Mouse (Mus musculus): ENCODE data around the gene Ppat. TPM values are rescaled to one million over a fixed set of nuclear protein-coding genes. Genes with fewer than 3 reads are reported as not detected.

The Ppat gene
- polyA plus RNA-seq (2014; fragmentation: Nextera tagmentation; extraction: Ambion mirVana), result 23.1 and 26.5 TPM in 2 replicates

GRCm38 (mm10) chr5:76951106-76952027 is at the start of gene Ppat, which contains the start of gene Paics:
Gene Ppat (minus strand): TSS chr5:76951578.
Gene Paics (plus strand): TSS chr5:76951307.
- under 1% methylated on average over 64 of the region's 81 CpGs for WGBS
- H3K27ac ChIP-seq (replicated peaks; ENCODE audit: low read depth, low read length), result peak within 1 kb of the TSS; percentile 83
- no peaks in the 10 kb centered on the region for H3K27me3 ChIP-seq (replicated peaks; ENCODE audit: control insufficient read depth, insufficient read depth, low read length)
- peak; percentile 99 for DNase-seq (ENCODE audit: low spot score)
- H3K4me2 ChIP-seq (ENCODE audit: low read depth, low read length), result peak within 1 kb of the TSS; percentile 79
- no peaks in the 10 kb centered on the region for H3K9me3 ChIP-seq (ENCODE audit: control insufficient read depth, low read length)
- peaks cover 17% of the 10 kb centered on the region for H3K4me1 ChIP-seq (ENCODE audit: control insufficient read depth, insufficient read depth, low read length)
- H3K36me3 ChIP-seq (ENCODE audit: control insufficient read depth, insufficient read depth, low read length), result peaks cover 1% of the 10 kb centered on the region
- peak; percentile 97 for ATAC-seq (ENCODE audit: low read depth)
- peak within 1 kb of the TSS; percentile 76 for H3K9ac ChIP-seq (ENCODE audit: low read depth, low read length)
- H3K4me3 ChIP-seq (ENCODE audit: low read depth, low read length), result peak within 1 kb of the TSS; percentile 80

GRCm38 (mm10) chr5:76998416-76998815 is 47.0 kb upstream of the Ppat start:
- Histone ChIP-seq H3K9ac (ENCODE audit: low read depth, low read length) (no peak overlapping the region), H3K4me1 (ENCODE audit: control insufficient read depth, insufficient read depth, low read length) (no peaks in the 10 kb centered on the region; the same call in 1 of the 2 replicates), H3K27ac (replicated peaks; ENCODE audit: low read depth, low read length) (no peak overlapping the region), H3K4me3 (ENCODE audit: low read depth, low read length) (no peak overlapping the region), H3K9me3 (ENCODE audit: control insufficient read depth, low read length) (no peaks in the 10 kb centered on the region), H3K4me2 (ENCODE audit: low read depth, low read length) (no peak overlapping the region), H3K27me3 (replicated peaks; ENCODE audit: control insufficient read depth, insufficient read depth, low read length) (no peaks in the 10 kb centered on the region), H3K36me3 (ENCODE audit: control insufficient read depth, insufficient read depth, low read length) (peaks cover 72% of the 10 kb centered on the region)
- 50% methylated on average over 5 of the region's 5 CpGs for WGBS
- no peak for ATAC-seq (ENCODE audit: low read depth)
- DNase-seq (ENCODE audit: low spot score), result peak; percentile 75

- peaks cover 93% of the 10 kb centered on the region for H3K36me3 ChIP-seq (ENCODE audit: control insufficient read depth, insufficient read depth, low read length)
- no peak overlapping the region for H3K4me2 ChIP-seq (ENCODE audit: low read depth, low read length)
- H3K4me1 ChIP-seq (ENCODE audit: control insufficient read depth, insufficient read depth, low read length), result no peaks in the 10 kb centered on the region
- no peak overlapping the region for H3K9ac ChIP-seq (ENCODE audit: low read depth, low read length)
- no peaks in the 10 kb centered on the region for H3K9me3 ChIP-seq (ENCODE audit: control insufficient read depth, low read length)
- no peaks in the 10 kb centered on the region for H3K27me3 ChIP-seq (replicated peaks; ENCODE audit: control insufficient read depth, insufficient read depth, low read length)
- ATAC-seq (ENCODE audit: low read depth) (no peak), DNase-seq (ENCODE audit: low spot score) (no peak)
- H3K4me3 ChIP-seq (ENCODE audit: low read depth, low read length), result no peak overlapping the region
- no peak overlapping the region for H3K27ac ChIP-seq (replicated peaks; ENCODE audit: low read depth, low read length)
- WGBS, result 94% methylated on average over 5 of the region's 5 CpGs
Observed at GRCm38 (mm10) chr5:76993174-76993814, 41.9 kb upstream of the Ppat start.

- H3K27me3 ChIP-seq (replicated peaks; ENCODE audit: control insufficient read depth, insufficient read depth, low read length), result no peaks in the 10 kb centered on the region
- no peak overlapping the region for H3K27ac ChIP-seq (replicated peaks; ENCODE audit: low read depth, low read length)
- DNase-seq (ENCODE audit: low spot score), result no peak
- no peaks in the 10 kb centered on the region for H3K4me1 ChIP-seq (ENCODE audit: control insufficient read depth, insufficient read depth, low read length)
- no peak overlapping the region for H3K4me2 ChIP-seq (ENCODE audit: low read depth, low read length)
- WGBS, result 92% methylated on average over 3 of the region's 3 CpGs
- H3K4me3 ChIP-seq (ENCODE audit: low read depth, low read length), result no peak overlapping the region
- ATAC-seq (ENCODE audit: low read depth), result no peak
- H3K9ac ChIP-seq (ENCODE audit: low read depth, low read length), result no peak overlapping the region
- peaks cover 94% of the 10 kb centered on the region for H3K36me3 ChIP-seq (ENCODE audit: control insufficient read depth, insufficient read depth, low read length)
- no peaks in the 10 kb centered on the region for H3K9me3 ChIP-seq (ENCODE audit: control insufficient read depth, low read length)
Observed at GRCm38 (mm10) chr5:76990789-76991188, 39.4 kb upstream of the Ppat start.

- Histone ChIP-seq H3K4me1 (ENCODE audit: control insufficient read depth, insufficient read depth, low read length) (no peaks in the 10 kb centered on the region), H3K9me3 (ENCODE audit: control insufficient read depth, low read length) (no peaks in the 10 kb centered on the region), H3K4me3 (ENCODE audit: low read depth, low read length) (no peak overlapping the region), H3K9ac (ENCODE audit: low read depth, low read length) (no peak overlapping the region), H3K27ac (replicated peaks; ENCODE audit: low read depth, low read length) (no peak overlapping the region), H3K4me2 (ENCODE audit: low read depth, low read length) (no peak overlapping the region), H3K27me3 (replicated peaks; ENCODE audit: control insufficient read depth, insufficient read depth, low read length) (no peaks in the 10 kb centered on the region), H3K36me3 (ENCODE audit: control insufficient read depth, insufficient read depth, low read length) (peaks cover 92% of the 10 kb centered on the region)
- WGBS, result 95% methylated on average over 11 of the region's 11 CpGs
- no peak for ATAC-seq (ENCODE audit: low read depth)
- no peak for DNase-seq (ENCODE audit: low spot score)
Observed at GRCm38 (mm10) chr5:76984015-76984414, 32.6 kb upstream of the Ppat start.

GRCm38 (mm10) chr5:76975736-76976135 is 24.4 kb upstream of the Ppat start:
- ATAC-seq (ENCODE audit: low read depth), result no peak
- no peak for DNase-seq (ENCODE audit: low spot score)
- Histone ChIP-seq H3K36me3 (ENCODE audit: control insufficient read depth, insufficient read depth, low read length) (peaks cover 38% of the 10 kb centered on the region), H3K27ac (replicated peaks; ENCODE audit: low read depth, low read length) (no peak overlapping the region), H3K4me3 (ENCODE audit: low read depth, low read length) (peak overlapping the region; percentile 89), H3K27me3 (replicated peaks; ENCODE audit: control insufficient read depth, insufficient read depth, low read length) (no peaks in the 10 kb centered on the region), H3K9ac (ENCODE audit: low read depth, low read length) (peak overlapping the region; percentile 91; the same call in 1 of the 2 replicates), H3K4me1 (ENCODE audit: control insufficient read depth, insufficient read depth, low read length) (peaks cover 5% of the 10 kb centered on the region), H3K9me3 (ENCODE audit: control insufficient read depth, low read length) (no peaks in the 10 kb centered on the region), H3K4me2 (ENCODE audit: low read depth, low read length) (peak overlapping the region; percentile 73)
- 84% methylated on average over 8 of the region's 8 CpGs for WGBS

GRCm38 (mm10) chr5:76974554-76975285 is 23.3 kb upstream of the Ppat start, which contains the start of gene Srp72:
Gene Srp72 (plus strand): TSS chr5:76974683.
- peak within 1 kb of the TSS; percentile 89 for H3K4me3 ChIP-seq (ENCODE audit: low read depth, low read length)
- peak within 1 kb of the TSS; percentile 89 for H3K27ac ChIP-seq (replicated peaks; ENCODE audit: low read depth, low read length)
- ATAC-seq (ENCODE audit: low read depth), result peak; percentile 95
- under 1% methylated on average over 48 of the region's 60 CpGs for WGBS
- peak within 1 kb of the TSS; percentile 91 for H3K9ac ChIP-seq (ENCODE audit: low read depth, low read length)
- H3K9me3 ChIP-seq (ENCODE audit: control insufficient read depth, low read length), result no peaks in the 10 kb centered on the region
- H3K4me2 ChIP-seq (ENCODE audit: low read depth, low read length), result peak within 1 kb of the TSS; percentile 89
- H3K27me3 ChIP-seq (replicated peaks; ENCODE audit: control insufficient read depth, insufficient read depth, low read length), result no peaks in the 10 kb centered on the region
- peaks cover 35% of the 10 kb centered on the region for H3K36me3 ChIP-seq (ENCODE audit: control insufficient read depth, insufficient read depth, low read length)
- peak; percentile 93 for DNase-seq (ENCODE audit: low spot score)
- peaks cover 5% of the 10 kb centered on the region for H3K4me1 ChIP-seq (ENCODE audit: control insufficient read depth, insufficient read depth, low read length)

- peaks cover 5% of the 10 kb centered on the region for H3K4me1 ChIP-seq (ENCODE audit: control insufficient read depth, insufficient read depth, low read length)
- H3K4me2 ChIP-seq (ENCODE audit: low read depth, low read length), result peak overlapping the region; percentile 89
- peak overlapping the region; percentile 89 for H3K4me3 ChIP-seq (ENCODE audit: low read depth, low read length)
- H3K9ac ChIP-seq (ENCODE audit: low read depth, low read length), result peak overlapping the region; percentile 91
- H3K36me3 ChIP-seq (ENCODE audit: control insufficient read depth, insufficient read depth, low read length), result peaks cover 35% of the 10 kb centered on the region
- no peaks in the 10 kb centered on the region for H3K27me3 ChIP-seq (replicated peaks; ENCODE audit: control insufficient read depth, insufficient read depth, low read length)
- H3K27ac ChIP-seq (replicated peaks; ENCODE audit: low read depth, low read length), result peak overlapping the region; percentile 33; the same call in 1 of the 2 replicates
- ATAC-seq (ENCODE audit: low read depth) (peak; percentile 17), DNase-seq (ENCODE audit: low spot score) (no peak)
- 2% methylated on average over 17 of the region's 17 CpGs for WGBS
- H3K9me3 ChIP-seq (ENCODE audit: control insufficient read depth, low read length), result no peaks in the 10 kb centered on the region
Observed at GRCm38 (mm10) chr5:76974207-76974553, 22.8 kb upstream of the Ppat start.
